Mouse (Mus musculus): ENCODE results near the gene 2810021J22Rik. TPM values are rescaled to one million over a fixed set of nuclear protein-coding genes. Genes with fewer than 3 reads are reported as not detected.

Gene 2810021J22Rik
- 12.2 TPM for total RNA-seq (2023)

DNA sequence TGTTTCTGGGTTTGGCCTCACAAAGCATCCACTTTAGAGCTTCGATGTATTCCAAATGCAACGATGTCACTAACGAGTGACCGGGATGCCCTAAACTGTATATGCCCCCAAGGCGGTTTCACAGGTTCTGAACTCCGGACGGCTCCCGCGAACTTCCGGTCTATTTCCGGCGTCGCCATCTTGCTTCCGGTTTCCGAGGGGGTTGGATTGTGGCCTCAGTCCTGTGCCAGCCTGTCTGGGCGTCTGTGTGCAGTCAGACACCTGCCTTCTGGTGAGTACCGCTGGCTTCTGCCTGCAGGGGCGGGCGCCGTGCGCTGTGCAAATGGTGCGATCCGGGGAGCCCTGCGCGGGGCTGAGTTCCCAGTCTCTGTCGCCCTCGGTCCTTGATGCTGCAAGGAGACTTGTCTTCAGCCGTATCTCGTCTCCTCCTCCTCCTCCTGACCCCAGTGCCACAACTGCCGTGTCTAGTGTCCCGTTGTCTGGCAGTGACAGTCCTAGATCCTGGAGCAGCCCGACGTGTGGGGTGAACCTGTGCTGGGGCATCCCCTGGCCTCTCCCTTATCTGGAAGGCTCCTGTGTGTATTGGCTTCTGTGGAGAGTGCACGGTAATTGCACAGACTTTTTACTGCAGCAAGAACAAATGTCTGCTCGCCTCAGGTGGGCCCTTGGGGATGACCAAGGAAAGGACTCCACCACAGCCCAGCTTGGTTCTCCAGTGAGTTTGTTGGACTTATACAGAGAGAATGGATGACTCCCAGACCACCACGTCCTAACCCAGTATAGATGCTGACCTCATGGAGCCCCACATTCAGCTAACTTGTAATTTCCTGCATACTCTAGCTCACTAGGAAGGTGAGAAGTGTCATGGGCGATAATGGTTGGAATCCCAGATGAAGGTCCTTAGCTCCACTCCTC, at the start of gene 2810021J22Rik:
Gene 2810021J22Rik (plus strand): TSS at position 178 of the 915 bp plus-strand sequence.

DNA sequence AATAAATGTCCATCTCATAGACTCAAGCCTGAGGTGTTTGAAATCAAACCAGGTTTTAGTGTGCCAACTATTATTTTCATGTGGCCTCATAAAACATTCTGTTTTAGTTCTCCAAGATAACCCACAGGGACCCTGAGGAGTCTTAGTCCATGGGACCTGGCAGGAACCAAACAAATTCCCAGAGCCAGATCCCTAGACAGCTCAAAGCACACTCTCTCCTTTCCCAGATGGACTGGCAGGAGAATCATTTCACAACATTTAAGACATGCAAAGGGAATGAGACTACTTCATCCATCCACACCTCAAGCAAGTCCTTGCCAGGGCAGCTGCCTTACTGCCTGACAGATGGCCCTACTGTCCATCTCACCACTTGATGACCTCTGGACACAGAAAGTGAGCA, 38.1 kb upstream of the 2810021J22Rik start, which contains the start of gene Olfr312:
Gene Olfr312 (plus strand): TSS at position 301 of the 400 bp plus-strand sequence.

DNA sequence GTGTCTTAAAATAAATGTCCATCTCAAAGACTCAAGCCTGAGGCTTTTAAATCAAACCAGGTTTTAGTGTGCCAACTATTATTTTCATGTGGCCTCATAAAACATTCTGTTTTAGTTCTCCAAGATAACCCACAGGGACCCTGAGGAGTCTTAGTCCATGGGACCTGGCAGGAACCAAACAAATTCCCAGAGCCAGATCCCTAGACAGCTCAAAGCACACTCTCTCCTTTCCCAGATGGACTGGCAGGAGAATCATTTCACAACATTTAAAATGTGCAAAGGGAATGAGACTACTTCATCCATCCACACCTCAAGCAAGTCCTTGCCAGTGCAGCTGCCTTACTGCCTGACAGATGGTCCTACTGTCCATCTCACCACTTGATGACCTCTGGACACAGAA, 28.1 kb upstream of the 2810021J22Rik start, which contains the start of gene Olfr311:
Gene Olfr311 (plus strand): TSS at position 301 of the 400 bp plus-strand sequence.

DNA sequence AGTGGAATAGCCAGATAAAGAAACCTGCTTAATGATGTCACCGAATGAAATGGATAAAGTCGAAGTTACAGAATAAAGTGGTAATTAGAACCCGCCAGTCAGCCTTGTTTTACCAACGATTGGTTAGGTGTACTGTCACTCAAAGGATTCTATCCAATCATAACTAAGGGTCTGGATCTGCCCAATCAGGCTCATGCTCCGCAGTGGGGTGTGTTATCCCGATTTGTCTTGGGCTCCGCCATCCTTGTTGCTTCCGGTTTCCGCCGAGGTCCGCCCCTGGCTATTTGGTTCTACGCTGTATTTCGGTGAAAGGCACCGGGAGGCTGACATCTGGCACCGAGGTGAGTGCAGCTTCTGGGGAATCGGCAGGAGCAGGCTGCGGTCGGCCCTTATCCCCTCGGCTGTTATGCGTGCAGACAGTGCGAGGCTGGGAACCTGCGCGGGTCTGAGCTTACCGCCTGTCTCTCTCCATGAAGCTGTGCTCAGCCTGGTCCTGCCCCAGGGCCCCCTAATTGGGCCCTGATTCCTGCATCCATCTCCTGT, 20.0 kb upstream of the 2810021J22Rik start, which contains the start of gene Gm12258:
Gene Gm12258 (plus strand): TSS at position 240 of the 543 bp plus-strand sequence.

DNA sequence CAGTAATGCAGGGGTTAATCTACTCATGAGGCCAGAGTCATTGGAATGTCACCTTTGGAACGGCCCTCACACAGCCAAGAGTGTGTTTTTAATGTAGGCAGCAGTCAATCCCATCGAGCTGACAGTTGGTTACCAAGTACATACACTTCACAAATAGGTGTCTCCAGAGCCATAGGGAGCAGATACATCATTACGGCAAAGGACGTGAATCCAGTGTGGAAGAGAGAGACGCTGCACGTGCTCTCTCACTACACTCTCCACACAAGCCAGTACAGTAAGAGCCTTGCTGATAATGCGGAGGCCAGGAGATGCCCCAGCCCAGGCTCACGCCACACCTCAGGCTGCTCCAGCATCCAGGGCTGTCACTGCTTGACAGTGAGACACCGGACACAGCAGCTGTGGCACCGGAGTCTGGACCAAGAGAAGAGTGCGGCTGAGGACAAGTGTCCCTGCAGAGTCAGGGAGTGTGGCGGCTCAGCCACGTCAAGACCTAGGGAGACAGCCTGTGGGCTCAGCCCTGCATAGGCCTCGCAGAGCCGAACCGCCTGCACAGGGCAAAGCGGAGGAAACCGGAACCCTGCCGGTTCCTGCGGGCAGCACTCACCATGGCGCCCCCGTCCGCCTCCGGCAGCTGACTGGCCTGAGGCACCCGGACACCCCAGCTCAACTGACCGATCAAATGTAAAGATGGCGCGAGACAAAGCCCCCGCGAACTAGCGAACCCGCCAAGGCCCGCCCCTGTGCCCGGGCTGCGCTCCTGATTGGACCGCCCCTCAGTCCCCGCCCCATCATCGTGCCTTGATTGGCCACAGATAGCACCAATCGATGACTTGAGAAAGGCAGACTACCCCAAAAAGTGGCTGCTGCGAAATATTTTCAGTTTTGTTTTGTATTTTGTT, 36.7 kb downstream of the 2810021J22Rik start, which contains the start of gene Zfp39:
Gene Zfp39 (minus strand): TSS at position 715 of the 899 bp plus-strand sequence.

DNA sequence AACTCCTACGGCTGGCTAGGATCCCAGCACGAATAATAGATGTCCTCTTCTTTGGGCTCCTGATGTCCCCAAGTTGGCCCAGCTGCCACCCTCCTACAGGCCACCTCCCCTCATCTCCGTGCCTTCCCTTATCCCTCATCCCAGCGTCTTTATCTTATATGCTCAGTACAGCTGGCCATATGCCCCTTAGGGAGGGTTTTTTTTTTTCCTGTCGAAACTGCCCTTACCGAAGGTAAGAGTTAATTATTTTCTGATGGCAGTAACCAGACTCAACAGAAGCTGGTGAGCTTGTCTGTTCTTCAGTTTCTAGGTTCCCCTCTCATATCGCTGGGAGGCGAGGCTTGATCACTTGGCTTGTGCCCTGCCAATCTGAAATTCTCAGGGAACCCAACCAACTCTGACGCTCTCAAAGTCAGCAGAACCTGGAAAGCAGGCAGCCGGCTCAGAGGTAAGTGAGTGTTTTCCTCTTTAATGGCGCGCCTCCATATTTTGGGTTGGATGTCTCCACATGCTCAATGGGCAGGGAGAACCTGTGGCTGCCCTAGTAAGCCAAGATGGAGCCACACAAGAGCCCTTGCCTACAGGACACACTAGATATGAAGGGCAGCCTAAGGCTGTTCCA, 50.8 kb downstream of the 2810021J22Rik start, which contains the start of gene Btnl10:
Gene Btnl10 (plus strand): TSS at position 164 of the 622 bp plus-strand sequence.

Other genes starting within 250 kb of the 2810021J22Rik start
- gene Olfr323, start 236.7 kb upstream of the 2810021J22Rik start, total RNA-seq (2023) = not detected
- gene Trim58, start 226.8 kb upstream of the 2810021J22Rik start, total RNA-seq (2023) = not detected
- gene Olfr322, start 208.4 kb upstream of the 2810021J22Rik start, total RNA-seq (2023) = not detected
- gene Olfr320, start 186.1 kb upstream of the 2810021J22Rik start, total RNA-seq (2023) = not detected
- gene Olfr319, start 168.1 kb upstream of the 2810021J22Rik start, total RNA-seq (2023) = not detected
- 0.43 TPM for gene Olfr318, start 143.2 kb upstream of the 2810021J22Rik start, total RNA-seq (2023)
- gene Olfr317, start 128.0 kb upstream of the 2810021J22Rik start, total RNA-seq (2023) = not detected
- gene Olfr316, start 114.5 kb upstream of the 2810021J22Rik start, total RNA-seq (2023) = not detected
- not detected for gene Olfr315, start 94.0 kb upstream of the 2810021J22Rik start, total RNA-seq (2023)
- not detected for gene Olfr314, start 84.3 kb upstream of the 2810021J22Rik start, total RNA-seq (2023)
- gene Fam183b, start 65.3 kb upstream of the 2810021J22Rik start, total RNA-seq (2023) = not detected
- not detected for gene Olfr313, start 52.2 kb upstream of the 2810021J22Rik start, total RNA-seq (2023)
- not detected for gene Olfr312, start 38.0 kb upstream of the 2810021J22Rik start, total RNA-seq (2023)
- gene Olfr311, start 28.0 kb upstream of the 2810021J22Rik start, total RNA-seq (2023) = not detected
- 8.2 TPM for gene Gm12258, start 20.1 kb upstream of the 2810021J22Rik start, total RNA-seq (2023)
- 11.7 TPM for gene Zfp39, start 37.0 kb downstream of the 2810021J22Rik start, total RNA-seq (2023)
- gene Btnl10, start 50.7 kb downstream of the 2810021J22Rik start, total RNA-seq (2023) = not detected
- gene Rnf187, start 71.7 kb downstream of the 2810021J22Rik start, total RNA-seq (2023) = 120 TPM
- 11.3 TPM for gene Hist3h2ba, start 81.7 kb downstream of the 2810021J22Rik start, total RNA-seq (2023)
- 40.1 TPM for gene Hist3h2a, start 87.5 kb downstream of the 2810021J22Rik start, total RNA-seq (2023)
- 0.28 TPM for gene Trim17, start 87.5 kb downstream of the 2810021J22Rik start, total RNA-seq (2023)
- gene Trim11, start 110.9 kb downstream of the 2810021J22Rik start, total RNA-seq (2023) = 64.9 TPM